ENCODE assay signal across 8 mouse cellular contexts in genomic region chr4:137387482-137388058, GRCm38 (mm10). TPM values are rescaled to one million over a fixed set of nuclear protein-coding genes. Genes with fewer than 3 reads are reported as not detected.
DNase-seq lines count a peak whose midpoint lies in the region; ATAC-seq and TF ChIP-seq lines count a peak whose summit lies in the region.
"Had no signal": no experiment of that assay in that cellular context is flagged by ENCODE, and none has a peak within 500 bp of the region (broad histone marks: within the 10 kb centered on the region; RNA-seq: fewer than 3 reads in every experiment).

No protein-coding gene starts in this region.

- peak overlapping the region; percentile 88 for H3K9ac ChIP-seq in forebrain, embryonic 14.5 days (ENCODE audit: low read length)
- peak overlapping the region; percentile 74 for H3K9ac ChIP-seq in liver, postnatal 0 days (replicated peaks)

- ATAC-seq in forebrain, embryonic 14.5 days = no peak
- ATAC-seq in liver, postnatal 0 days = no peak

- peak overlapping the region; percentile 82 for H3K27ac ChIP-seq in forebrain, embryonic 14.5 days (ENCODE audit: low read depth, low read length)
- peak overlapping the region; percentile 99 for H3K27ac ChIP-seq in liver, postnatal 0 days (ENCODE audit: low read depth)

- peaks cover 8% of the 10 kb centered on the region for H3K4me1 ChIP-seq in forebrain, embryonic 14.5 days (ENCODE audit: control insufficient read depth, insufficient read depth, low read length)
- H3K4me1 ChIP-seq in liver, postnatal 0 days (ENCODE audit: insufficient read depth) = peaks cover 12% of the 10 kb centered on the region

- H3K9me3 ChIP-seq in forebrain, embryonic 14.5 days (replicated peaks; ENCODE audit: control insufficient read depth, low read length) = no peaks in the 10 kb centered on the region
- H3K9me3 ChIP-seq in liver, postnatal 0 days (ENCODE audit: low read length) = 0 out of 2 replicates have a peak, but pooled peaks cover 2% of the 10 kb centered on the region

- under 1% methylated on average over 20 of the region's 20 CpGs for WGBS in forebrain, embryonic 14.5 days
- under 1% methylated on average over 20 of the region's 20 CpGs for WGBS in liver, postnatal 0 days (ENCODE audit: insufficient replicate concordance)

- H3K36me3 ChIP-seq in forebrain, embryonic 14.5 days (ENCODE audit: control insufficient read depth, insufficient read depth, low read length) = no peaks in the 10 kb centered on the region
- no peaks in the 10 kb centered on the region for H3K36me3 ChIP-seq in liver, postnatal 0 days (replicated peaks; ENCODE audit: insufficient read depth, low read length)

- TF ChIP-seq CTCF in liver, postnatal 0 days (IDR thresholded peaks at IDR 0.05; ENCODE audit: low read depth) = no peak

- DNase-seq in 416B (ENCODE audit: low read depth) = peak; percentile 55
- peak; percentile 26 for DNase-seq in CD4-positive, CD25-positive, alpha-beta regulatory T cell, adult 2 months (ENCODE audit: low read depth, low spot score)
- no peak for DNase-seq in forebrain, embryonic 14.5 days (ENCODE audit: low spot score)
- no peak for DNase-seq in liver, postnatal 0 days
- no peak for DNase-seq in ovary, postnatal 10 days (ENCODE audit: low spot score)
- DNase-seq in layer of hippocampus, adult 11-12 months (ENCODE audit: low spot score) = no peak
- no peak for DNase-seq in thymus, postnatal 10 days (ENCODE audit: low spot score in 2 of 2)

- H3K4me2 ChIP-seq in forebrain, embryonic 14.5 days (ENCODE audit: low read length) = peak overlapping the region; percentile 95
- H3K4me2 ChIP-seq in liver, postnatal 0 days (ENCODE audit: low read depth, low read length) = peak overlapping the region; percentile 78

- H3K27me3 ChIP-seq in forebrain, embryonic 14.5 days (replicated peaks; ENCODE audit: control insufficient read depth, insufficient read depth, low read length) = no peaks in the 10 kb centered on the region
- no peaks in the 10 kb centered on the region for H3K27me3 ChIP-seq in liver, postnatal 0 days (ENCODE audit: insufficient read depth, low read length)

- H3K4me3 ChIP-seq in forebrain, embryonic 14.5 days (ENCODE audit: low read depth, low read length) = peak overlapping the region; percentile 90
- H3K4me3 ChIP-seq in liver, postnatal 0 days (ENCODE audit: low read depth, low read length) = peak overlapping the region; percentile 85

- TF ChIP-seq EP300 in liver, postnatal 0 days (IDR thresholded peaks at IDR 0.05; ENCODE audit: low read depth) = no peak

RNA-seq across cellular contexts. Expression of gene Cela3a, which starts 22.0 kb away (rescaled TPM):
- polyA plus RNA-seq in forebrain, embryonic 14.5 days (2014; fragmentation: Nextera tagmentation; extraction: Ambion mirVana) = not detected in 2 replicates
- polyA plus RNA-seq in liver, postnatal 0 days (2015; fragmentation: Nextera tagmentation; extraction: Ambion mirVana) = not detected in 2 replicates
- polyA plus RNA-seq: large intestine, adult 2 months had no signal

RNA-seq across cellular contexts. Expression of gene Cdc42, which starts 30.1 kb away (rescaled TPM):
- polyA plus RNA-seq in forebrain, embryonic 14.5 days (2014; fragmentation: Nextera tagmentation; extraction: Ambion mirVana) = 928 and 953 TPM in 2 replicates
- polyA plus RNA-seq in liver, postnatal 0 days (2015; fragmentation: Nextera tagmentation; extraction: Ambion mirVana) = 216 and 227 TPM in 2 replicates

RNA-seq across cellular contexts. Expression of gene Cela3b, which starts 42.8 kb away (rescaled TPM):
- not detected in 2 replicates for polyA plus RNA-seq in forebrain, embryonic 14.5 days (2014; fragmentation: Nextera tagmentation; extraction: Ambion mirVana)
- 0.42 and 6.5 TPM in 2 replicates for polyA plus RNA-seq in liver, postnatal 0 days (2015; fragmentation: Nextera tagmentation; extraction: Ambion mirVana)

Comparison
In these comparisons a context has a peak if more than half of its experiments do, and no peak if none do; other contexts are left out.
1. DNase-seq: peak in 416B (single experiment) and CD4-positive, CD25-positive, alpha-beta regulatory T cell, adult 2 months (single experiment); none in forebrain, embryonic 14.5 days (single experiment), liver, postnatal 0 days (single experiment), ovary, postnatal 10 days (single experiment), layer of hippocampus, adult 11-12 months (single experiment) and thymus, postnatal 10 days (0 of 2).